Mouse (Mus musculus): ENCODE results near the gene Nkain2. TPM values are rescaled to one million over a fixed set of nuclear protein-coding genes. Genes with fewer than 3 reads are reported as not detected.
"Not testable (repeated sequence)": the region's sequence is repeated elsewhere in the genome, so short reads cannot be mapped to it uniquely, and the experiment has no call there.

Nkain2 gene
- polyA plus RNA-seq, 1 experiment = 0.16 TPM

DNA sequence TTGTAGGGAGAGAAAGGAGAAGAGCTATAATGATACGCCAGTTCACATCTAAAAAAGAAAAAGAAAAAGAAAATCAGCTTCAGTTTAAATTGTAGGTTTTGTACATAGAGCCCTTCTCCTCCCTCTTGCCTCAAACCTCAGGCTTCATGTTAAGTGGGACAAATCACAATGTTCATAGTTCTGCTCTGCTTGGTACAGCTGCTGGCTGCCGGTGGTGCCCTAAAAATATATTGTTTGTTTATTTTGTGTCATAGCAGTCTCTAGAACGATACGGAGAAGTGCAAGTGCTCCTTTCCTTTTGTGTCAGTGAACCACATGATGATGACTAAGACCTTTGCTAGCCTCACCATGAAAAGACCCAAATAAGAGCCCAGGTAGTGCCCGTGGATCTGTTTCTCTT, 962.6 kb downstream of the Nkain2 start:
- H3K79me3 ChIP-seq (ENCODE audit: low read depth) = no peaks in the 10 kb centered on the region
- H3K79me2 ChIP-seq (ENCODE audit: control insufficient read depth, insufficient read depth) = no peaks in the 10 kb centered on the region
- H3K27me3 ChIP-seq (ENCODE audit: control insufficient read depth, insufficient read depth, insufficient read length) = no peaks in the 10 kb centered on the region
- TF ChIP-seq FOSL1 (IDR thresholded peaks at IDR 0.05; ENCODE audit: insufficient read depth, low read length, poor library complexity, severe bottlenecking) (no peak), MYOG (IDR thresholded peaks at IDR 0.05; ENCODE audit: control insufficient read depth, extremely low read depth, insufficient read length) (no peak), CTCF (IDR thresholded peaks at IDR 0.05; ENCODE audit: control insufficient read depth, insufficient read depth, insufficient read length) (no peak), MYOD1 (IDR thresholded peaks at IDR 0.05; ENCODE audit: control insufficient read depth, insufficient read length, low read depth) (no peak), USF1 (IDR thresholded peaks at IDR 0.05; ENCODE audit: low read depth) (no peak), CEBPB (IDR thresholded peaks at IDR 0.05; ENCODE audit: low read depth) (no peak), MAX (IDR thresholded peaks at IDR 0.05) (no peak)
- no peak overlapping the region for H3ac ChIP-seq (ENCODE audit: control insufficient read depth, insufficient read length, low read depth)
- no peaks in the 10 kb centered on the region for H3K36me3 ChIP-seq (ENCODE audit: control insufficient read depth, insufficient read depth)
- H3K4me3 ChIP-seq (ENCODE audit: insufficient read depth, poor library complexity, severe bottlenecking) = no peak overlapping the region

DNA sequence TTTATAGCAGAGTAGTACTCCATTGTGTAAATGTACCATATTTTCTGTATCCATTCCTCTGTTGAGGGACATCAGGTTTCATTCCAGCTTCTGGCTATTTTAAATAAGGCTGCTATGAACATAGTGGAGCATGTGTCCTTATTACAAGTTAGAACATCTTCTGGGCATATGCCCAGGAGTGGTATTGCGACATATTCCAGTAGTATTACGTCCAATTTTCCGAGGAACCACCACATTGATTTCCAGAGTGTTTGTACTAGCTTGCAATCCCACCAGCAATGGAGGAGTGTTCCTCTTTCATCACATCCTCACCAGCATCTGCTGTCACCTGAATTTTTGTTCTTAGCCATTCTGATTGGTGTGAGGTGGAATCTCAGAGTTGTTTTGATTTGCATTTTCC, 969.4 kb downstream of the Nkain2 start:
- not testable (repeated sequence) for H3K79me3 ChIP-seq (ENCODE audit: low read depth); H3K27me3 ChIP-seq (ENCODE audit: control insufficient read depth, insufficient read depth, insufficient read length); H3K79me2 ChIP-seq (ENCODE audit: control insufficient read depth, insufficient read depth); H3K4me3 ChIP-seq (ENCODE audit: insufficient read depth, poor library complexity, severe bottlenecking); H3ac ChIP-seq (ENCODE audit: control insufficient read depth, insufficient read length, low read depth); H3K36me3 ChIP-seq (ENCODE audit: control insufficient read depth, insufficient read depth)

DNA sequence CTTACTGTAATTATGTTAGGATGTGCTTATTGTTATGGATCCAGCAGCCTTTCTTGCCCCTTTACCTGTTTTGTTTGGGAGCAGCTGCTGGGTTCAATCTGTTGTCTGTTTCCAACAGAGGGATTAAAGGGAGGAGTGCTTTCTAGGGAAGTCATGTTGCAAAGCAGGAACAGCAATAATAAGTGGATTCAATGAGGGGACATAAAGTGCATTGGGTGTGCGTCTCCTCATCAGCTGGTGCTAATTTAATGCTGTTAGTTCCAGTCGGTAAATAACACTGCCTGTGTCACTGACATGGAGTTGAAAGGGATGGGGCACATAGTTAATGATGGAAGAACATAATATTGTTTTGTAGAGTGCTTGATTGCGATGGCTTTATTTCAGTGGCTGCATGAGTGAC, 982.8 kb downstream of the Nkain2 start:
- no peak overlapping the region for H3K4me3 ChIP-seq (ENCODE audit: insufficient read depth, poor library complexity, severe bottlenecking)
- no peaks in the 10 kb centered on the region for H3K79me3 ChIP-seq (ENCODE audit: low read depth)
- no peaks in the 10 kb centered on the region for H3K79me2 ChIP-seq (ENCODE audit: control insufficient read depth, insufficient read depth)
- TF ChIP-seq MYOD1 (IDR thresholded peaks at IDR 0.05; ENCODE audit: control insufficient read depth, insufficient read length, low read depth) = no peak
- no peak for TF ChIP-seq CTCF (IDR thresholded peaks at IDR 0.05; ENCODE audit: control insufficient read depth, insufficient read depth, insufficient read length)
- no peak for TF ChIP-seq CEBPB (IDR thresholded peaks at IDR 0.05; ENCODE audit: low read depth)
- no peak for TF ChIP-seq MAX (IDR thresholded peaks at IDR 0.05)
- no peak for TF ChIP-seq FOSL1 (IDR thresholded peaks at IDR 0.05; ENCODE audit: insufficient read depth, low read length, poor library complexity, severe bottlenecking)
- no peak for TF ChIP-seq MYOG (IDR thresholded peaks at IDR 0.05; ENCODE audit: control insufficient read depth, extremely low read depth, insufficient read length)
- TF ChIP-seq USF1 (IDR thresholded peaks at IDR 0.05; ENCODE audit: low read depth) = no peak
- no peak overlapping the region for H3ac ChIP-seq (ENCODE audit: control insufficient read depth, insufficient read length, low read depth)
- no peaks in the 10 kb centered on the region for H3K27me3 ChIP-seq (ENCODE audit: control insufficient read depth, insufficient read depth, insufficient read length)
- H3K36me3 ChIP-seq (ENCODE audit: control insufficient read depth, insufficient read depth) = no peaks in the 10 kb centered on the region

DNA sequence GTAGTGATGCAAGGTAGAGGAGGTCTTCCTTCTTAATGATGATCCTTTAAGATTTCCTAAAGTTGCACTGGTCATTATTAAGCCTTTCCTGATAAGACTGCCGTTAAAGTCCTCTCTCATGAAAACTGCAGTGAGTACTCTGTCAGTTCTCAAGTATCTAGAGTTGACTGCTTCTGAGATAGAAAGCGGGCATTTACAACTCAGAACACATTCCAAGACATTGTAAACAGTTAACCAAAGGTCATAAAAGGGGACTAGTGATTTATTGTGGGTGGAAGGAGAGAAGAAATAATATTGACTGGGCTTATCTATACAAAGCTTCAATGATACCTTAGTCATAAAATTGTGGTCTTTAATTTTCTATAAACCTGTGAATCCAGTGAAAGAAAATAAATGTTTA, 990.8 kb downstream of the Nkain2 start:
- Histone ChIP-seq H3K79me2 (ENCODE audit: control insufficient read depth, insufficient read depth) (no peaks in the 10 kb centered on the region), H3ac (ENCODE audit: control insufficient read depth, insufficient read length, low read depth) (no peak overlapping the region), H3K4me3 (ENCODE audit: insufficient read depth, poor library complexity, severe bottlenecking) (no peak overlapping the region), H3K36me3 (ENCODE audit: control insufficient read depth, insufficient read depth) (no peaks in the 10 kb centered on the region), H3K79me3 (ENCODE audit: low read depth) (no peaks in the 10 kb centered on the region), H3K27me3 (ENCODE audit: control insufficient read depth, insufficient read depth, insufficient read length) (no peaks in the 10 kb centered on the region)
- no peak for TF ChIP-seq MAX (IDR thresholded peaks at IDR 0.05)

DNA sequence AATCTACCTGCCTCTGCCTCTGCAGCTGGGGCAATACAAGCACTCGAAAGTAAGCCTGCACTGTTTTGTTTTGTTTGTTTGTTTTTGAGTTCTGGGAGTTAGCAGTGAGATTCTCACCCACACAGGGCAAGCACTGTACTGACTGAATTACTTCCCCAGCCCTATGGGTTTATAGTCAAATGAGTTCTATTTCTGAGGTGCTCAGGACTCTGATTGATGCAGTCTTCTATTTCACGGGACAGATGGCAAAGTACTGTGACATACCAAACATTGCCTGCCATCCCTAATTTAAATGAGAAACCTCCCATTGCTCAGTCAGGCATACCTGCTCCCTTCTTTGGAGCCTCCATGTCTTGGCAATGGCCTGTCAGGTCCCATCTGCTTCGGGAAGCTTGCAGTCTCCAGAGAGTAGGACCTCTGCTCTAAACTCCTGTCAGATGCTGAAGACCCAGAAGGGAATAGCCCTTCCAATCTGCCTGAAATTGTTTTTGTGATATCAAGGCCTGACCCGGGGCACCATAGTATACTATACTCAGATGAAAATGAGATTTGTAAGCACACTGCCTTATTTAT, 1016.9 kb downstream of the Nkain2 start:
- Histone ChIP-seq H3ac (ENCODE audit: control insufficient read depth, insufficient read length, low read depth) (no peak overlapping the region), H3K36me3 (ENCODE audit: control insufficient read depth, insufficient read depth) (no peaks in the 10 kb centered on the region), H3K79me3 (ENCODE audit: low read depth) (no peaks in the 10 kb centered on the region), H3K79me2 (ENCODE audit: control insufficient read depth, insufficient read depth) (no peaks in the 10 kb centered on the region), H3K27me3 (ENCODE audit: control insufficient read depth, insufficient read depth, insufficient read length) (no peaks in the 10 kb centered on the region), H3K4me3 (ENCODE audit: insufficient read depth, poor library complexity, severe bottlenecking) (no peak overlapping the region)
- TF ChIP-seq USF1 (IDR thresholded peaks at IDR 0.05; ENCODE audit: low read depth) = no peak
- no peak for TF ChIP-seq FOSL1 (IDR thresholded peaks at IDR 0.05; ENCODE audit: insufficient read depth, low read length, poor library complexity, severe bottlenecking)
- no peak for TF ChIP-seq CTCF (IDR thresholded peaks at IDR 0.05; ENCODE audit: control insufficient read depth, insufficient read depth, insufficient read length)
- no peak for TF ChIP-seq MYOG (IDR thresholded peaks at IDR 0.05; ENCODE audit: control insufficient read depth, extremely low read depth, insufficient read length)
- TF ChIP-seq MYOD1 (IDR thresholded peaks at IDR 0.05; ENCODE audit: control insufficient read depth, insufficient read length, low read depth) = no peak
- TF ChIP-seq MAX (IDR thresholded peaks at IDR 0.05) = no peak
- TF ChIP-seq CEBPB (IDR thresholded peaks at IDR 0.05; ENCODE audit: low read depth) = no peak

DNA sequence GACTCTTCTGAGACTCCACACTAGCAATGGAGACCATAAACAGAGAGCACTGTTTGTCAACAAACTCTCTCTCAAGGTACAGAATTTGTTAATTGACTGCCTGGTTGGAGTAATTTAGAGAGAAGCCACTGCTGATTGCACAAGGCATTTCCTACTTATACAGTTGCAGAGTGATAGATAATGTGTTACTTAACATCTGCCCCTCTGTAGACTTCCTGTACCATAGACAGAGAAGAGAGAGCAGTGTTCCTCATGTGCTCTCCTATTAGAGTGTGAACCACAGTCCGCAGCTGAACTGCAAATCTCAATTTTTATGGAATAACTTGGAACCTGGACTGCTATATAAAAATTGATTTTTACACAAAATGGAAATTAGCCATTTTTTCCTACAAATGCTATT, 1022.0 kb downstream of the Nkain2 start:
- Histone ChIP-seq H3K4me3 (ENCODE audit: insufficient read depth, poor library complexity, severe bottlenecking) (no peak overlapping the region), H3K79me2 (ENCODE audit: control insufficient read depth, insufficient read depth) (no peaks in the 10 kb centered on the region), H3K79me3 (ENCODE audit: low read depth) (no peaks in the 10 kb centered on the region), H3K27me3 (ENCODE audit: control insufficient read depth, insufficient read depth, insufficient read length) (no peaks in the 10 kb centered on the region), H3ac (ENCODE audit: control insufficient read depth, insufficient read length, low read depth) (no peak overlapping the region), H3K36me3 (ENCODE audit: control insufficient read depth, insufficient read depth) (no peaks in the 10 kb centered on the region)
- TF ChIP-seq CEBPB (IDR thresholded peaks at IDR 0.05; ENCODE audit: low read depth) = no peak
- TF ChIP-seq MAX (IDR thresholded peaks at IDR 0.05) = no peak
- no peak for TF ChIP-seq CTCF (IDR thresholded peaks at IDR 0.05; ENCODE audit: control insufficient read depth, insufficient read depth, insufficient read length)
- TF ChIP-seq MYOG (IDR thresholded peaks at IDR 0.05; ENCODE audit: control insufficient read depth, extremely low read depth, insufficient read length) = no peak
- TF ChIP-seq USF1 (IDR thresholded peaks at IDR 0.05; ENCODE audit: low read depth) = no peak

Measured in C2C12 (cell line).